Mouse (Mus musculus) colon, adult 2 months (tissue): ENCODE measurements around the gene Ddx28. TPM values are rescaled to one million over a fixed set of nuclear protein-coding genes. Genes with fewer than 3 reads are reported as not detected.

ENCODE experiments used
- polyA plus RNA-seq: library from polyadenylated mRNA; depleted of rRNA; stranded (reverse); fragments of >200 nt; gene quantifications from 2 replicates; pipeline ENCODE4 v1.2.3, GENCODE M21; 2012; rRNA removed

Ddx28 gene
- polyA plus RNA-seq = 8.0 and 8.7 TPM in 2 replicates

GRCm38 (mm10) chr8:106011643-106011986 lies at the start of gene Ddx28:
Ddx28 (minus strand) TSS chr8:106011882.

GRCm38 (mm10) chr8:106058731-106059612 lies 47.3 kb upstream of the Ddx28 start, which contains the start of gene Nfatc3:
Nfatc3 (plus strand) TSS chr8:106058840.

GRCm38 (mm10) chr8:106005875-106006274 lies 5.8 kb downstream of the Ddx28 start, which contains the start of gene Dpep2nb:
Dpep2nb (minus strand) TSS chr8:106005975.

GRCm38 (mm10) chr8:105990856-105991387 lies 20.8 kb downstream of the Ddx28 start, which contains the start of gene Dus2:
Dus2 (plus strand) TSS chr8:105991337.

GRCm38 (mm10) chr8:105979325-105979724 lies 32.4 kb downstream of the Ddx28 start, which contains the start of gene Dpep3:
Dpep3 (minus strand) TSS chr8:105979429.

GRCm38 (mm10) chr8:105965905-105966341 lies 45.8 kb downstream of the Ddx28 start, which contains the start of gene Slc12a4:
Slc12a4 (minus strand) TSS chr8:105966097.

Other genes starting within 250 kb of the Ddx28 start
- 21.8 and 23.4 TPM in 2 replicates for gene Ranbp10, start 184.5 kb downstream of the Ddx28 start, polyA plus RNA-seq
- gene Tsnaxip1, start 184.2 kb downstream of the Ddx28 start, polyA plus RNA-seq = not detected in 2 replicates
- 11.8 and 13.0 TPM in 2 replicates for gene Cenpt, start 158.6 kb downstream of the Ddx28 start, polyA plus RNA-seq
- gene Thap11, start 156.8 kb downstream of the Ddx28 start, polyA plus RNA-seq = 58.1 and 62.6 TPM in 2 replicates
- 16.5 and 17.9 TPM in 2 replicates for gene Nutf2, start 151.3 kb downstream of the Ddx28 start, polyA plus RNA-seq
- gene Edc4, start 131.0 kb downstream of the Ddx28 start, polyA plus RNA-seq = 68.4 and 74.2 TPM in 2 replicates
- 3.0 and 3.6 TPM in 2 replicates for gene Nrn1l, start 118.3 kb downstream of the Ddx28 start, polyA plus RNA-seq
- gene Pskh1, start 111.4 kb downstream of the Ddx28 start, polyA plus RNA-seq = 30.6 and 35.4 TPM in 2 replicates
- gene Ctrl, start 78.0 kb downstream of the Ddx28 start, polyA plus RNA-seq = 6.9 and 2,597 TPM in 2 replicates
- 274 and 456 TPM in 2 replicates for gene Psmb10, start 73.4 kb downstream of the Ddx28 start, polyA plus RNA-seq
- 1.0 and 1.3 TPM in 2 replicates for gene Lcat, start 68.5 kb downstream of the Ddx28 start, polyA plus RNA-seq
- gene Slc12a4, start 45.8 kb downstream of the Ddx28 start, polyA plus RNA-seq = 21.3 and 30.2 TPM in 2 replicates
- 0.10 and 0.12 TPM in 2 replicates for gene Dpep3, start 32.5 kb downstream of the Ddx28 start, polyA plus RNA-seq
- gene Dus2, start 20.5 kb downstream of the Ddx28 start, polyA plus RNA-seq = 5.5 TPM in 2 replicates
- gene Dpep2nb, start 5.9 kb downstream of the Ddx28 start, polyA plus RNA-seq = not detected in 2 replicates
- 12.8 and 15.7 TPM in 2 replicates for gene Nfatc3, start 47.0 kb upstream of the Ddx28 start, polyA plus RNA-seq
- gene Esrp2, start 125.1 kb upstream of the Ddx28 start, polyA plus RNA-seq = 68.5 and 68.7 TPM in 2 replicates
- 9.7 and 10.5 TPM in 2 replicates for gene Pla2g15, start 138.5 kb upstream of the Ddx28 start, polyA plus RNA-seq
- gene Slc7a6, start 157.0 kb upstream of the Ddx28 start, polyA plus RNA-seq = 11.6 and 11.8 TPM in 2 replicates
- gene Slc7a6os, start 199.1 kb upstream of the Ddx28 start, polyA plus RNA-seq = 17.6 and 19.1 TPM in 2 replicates
- 15.8 and 16.5 TPM in 2 replicates for gene Prmt7, start 199.1 kb upstream of the Ddx28 start, polyA plus RNA-seq